In genomic region chr4:49278515-49278914, GRCm38 (mm10) we compare ENCODE assay signal across 20 mouse cellular contexts.
DNase-seq lines count a peak whose midpoint lies in the region; ATAC-seq lines count a peak whose summit lies in the region.
"Had no signal": no experiment of that assay in that cellular context is flagged by ENCODE, and none has a peak within 500 bp of the region (broad histone marks: within the 10 kb centered on the region; RNA-seq: fewer than 3 reads in every experiment).

No protein-coding gene starts in this region.

- no peaks in the 10 kb centered on the region for H3K36me3 ChIP-seq in midbrain, embryonic 13.5 days
- H3K36me3 ChIP-seq in midbrain, embryonic 10.5 days: no peaks in the 10 kb centered on the region
- H3K36me3 ChIP-seq in hindbrain, embryonic 13.5 days: no peaks in the 10 kb centered on the region
- no peaks in the 10 kb centered on the region for H3K36me3 ChIP-seq in neural tube, embryonic 13.5 days
- H3K36me3 ChIP-seq: heart, embryonic 12.5 days had no signal

- ATAC-seq in midbrain, embryonic 13.5 days: 0 out of 2 replicates have a peak, but pooled peaks have one; percentile 43
- ATAC-seq in hindbrain, embryonic 13.5 days (ENCODE audit: low FRiP score): peak; percentile 88
- peak; percentile 83 for ATAC-seq in neural tube, embryonic 13.5 days (ENCODE audit: low read depth)
- ATAC-seq in megakaryocyte progenitor cell, adult 5-6 weeks (replicated peaks; ENCODE audit: poor library complexity): no peak

- H3K27me3 ChIP-seq in midbrain, embryonic 13.5 days: no peaks in the 10 kb centered on the region
- no peaks in the 10 kb centered on the region for H3K27me3 ChIP-seq in midbrain, embryonic 10.5 days (ENCODE audit: low read depth, poor library complexity, severe bottlenecking)
- H3K27me3 ChIP-seq in hindbrain, embryonic 13.5 days: no peaks in the 10 kb centered on the region
- no peaks in the 10 kb centered on the region for H3K27me3 ChIP-seq in neural tube, embryonic 13.5 days
- H3K27me3 ChIP-seq: heart, embryonic 12.5 days had no signal

- no peak overlapping the region for H3K4me2 ChIP-seq in midbrain, embryonic 13.5 days (replicated peaks)
- no peak overlapping the region for H3K4me2 ChIP-seq in hindbrain, embryonic 13.5 days
- H3K4me2 ChIP-seq in neural tube, embryonic 13.5 days: no peak overlapping the region
- H3K4me2 ChIP-seq: heart, embryonic 12.5 days had no signal

- H3K4me1 ChIP-seq in midbrain, embryonic 13.5 days (replicated peaks): no peaks in the 10 kb centered on the region
- H3K4me1 ChIP-seq in midbrain, embryonic 10.5 days: no peaks in the 10 kb centered on the region
- peaks cover 4% of the 10 kb centered on the region for H3K4me1 ChIP-seq in hindbrain, embryonic 13.5 days (replicated peaks)
- no peaks in the 10 kb centered on the region for H3K4me1 ChIP-seq in neural tube, embryonic 13.5 days (replicated peaks)

- peak; percentile 20 to 27 for DNase-seq in cerebellum, postnatal 36 days
- no peak for DNase-seq in cerebellum, adult 11-12 months
- DNase-seq in midbrain, embryonic 10.5 days (ENCODE audit: low spot score): no peak
- DNase-seq in kidney, postnatal 4 days: no peak
- DNase-seq: adrenal gland, adult 2 months; B cell, adult 2 months; embryo, embryonic 11 days; gastrocnemius, adult 2 months; kidney, adult 9 months; liver; lung, adult 2 months; right cerebral cortex, postnatal 25 days; thymus, adult 18-20 months had no signal

- H3K9me3 ChIP-seq in midbrain, embryonic 13.5 days: no peaks in the 10 kb centered on the region
- H3K9me3 ChIP-seq in midbrain, embryonic 10.5 days (replicated peaks): no peaks in the 10 kb centered on the region
- H3K9me3 ChIP-seq in hindbrain, embryonic 13.5 days: no peaks in the 10 kb centered on the region
- no peaks in the 10 kb centered on the region for H3K9me3 ChIP-seq in neural tube, embryonic 13.5 days
- H3K9me3 ChIP-seq: heart, embryonic 12.5 days had no signal

- no peak overlapping the region for H3K9ac ChIP-seq in midbrain, embryonic 13.5 days (replicated peaks)
- H3K9ac ChIP-seq in hindbrain, embryonic 13.5 days: no peak overlapping the region
- H3K9ac ChIP-seq in neural tube, embryonic 13.5 days: no peak overlapping the region
- H3K9ac ChIP-seq: heart, embryonic 12.5 days had no signal

- 84% methylated on average over 5 of the region's 5 CpGs for WGBS in midbrain, embryonic 13.5 days
- 92% methylated on average over 5 of the region's 5 CpGs for WGBS in midbrain, embryonic 10.5 days
- WGBS in hindbrain, embryonic 13.5 days: 63% methylated on average over 5 of the region's 5 CpGs
- WGBS in neural tube, embryonic 13.5 days: 73% methylated on average over 5 of the region's 5 CpGs

- no peak overlapping the region for H3K4me3 ChIP-seq in midbrain, embryonic 13.5 days (replicated peaks)
- H3K4me3 ChIP-seq in midbrain, embryonic 10.5 days: no peak overlapping the region
- no peak overlapping the region for H3K4me3 ChIP-seq in hindbrain, embryonic 13.5 days
- no peak overlapping the region for H3K4me3 ChIP-seq in neural tube, embryonic 13.5 days
- H3K4me3 ChIP-seq: gastrocnemius, adult 2 months; heart, embryonic 12.5 days; layer of hippocampus, adult 2 months had no signal

- H3K27ac ChIP-seq in midbrain, embryonic 13.5 days: no peak overlapping the region
- no peak overlapping the region for H3K27ac ChIP-seq in midbrain, embryonic 10.5 days (replicated peaks)
- H3K27ac ChIP-seq in hindbrain, embryonic 13.5 days: 0 out of 2 replicates have a peak overlapping the region, but pooled peaks have one; percentile 48
- 0 out of 2 replicates have a peak overlapping the region, but pooled peaks have one; percentile 1 for H3K27ac ChIP-seq in neural tube, embryonic 13.5 days (replicated peaks)
- H3K27ac ChIP-seq: gastrocnemius, adult 2 months; layer of hippocampus, adult 2 months; macrophage had no signal

Comparison
In these comparisons a context has a peak if more than half of its experiments do, and no peak if none do; other contexts are left out.
1. DNase-seq: peak in cerebellum, postnatal 36 days (2 of 2); none in cerebellum, adult 11-12 months (single experiment), midbrain, embryonic 10.5 days (single experiment) and kidney, postnatal 4 days (0 of 2).
2. H3K27ac ChIP-seq: peak in hindbrain, embryonic 13.5 days (single experiment) and neural tube, embryonic 13.5 days (single experiment); none in midbrain, embryonic 13.5 days (single experiment) and midbrain, embryonic 10.5 days (single experiment).